ENCODE assay signal across 15 mouse cellular contexts in the genomic region with DNA sequence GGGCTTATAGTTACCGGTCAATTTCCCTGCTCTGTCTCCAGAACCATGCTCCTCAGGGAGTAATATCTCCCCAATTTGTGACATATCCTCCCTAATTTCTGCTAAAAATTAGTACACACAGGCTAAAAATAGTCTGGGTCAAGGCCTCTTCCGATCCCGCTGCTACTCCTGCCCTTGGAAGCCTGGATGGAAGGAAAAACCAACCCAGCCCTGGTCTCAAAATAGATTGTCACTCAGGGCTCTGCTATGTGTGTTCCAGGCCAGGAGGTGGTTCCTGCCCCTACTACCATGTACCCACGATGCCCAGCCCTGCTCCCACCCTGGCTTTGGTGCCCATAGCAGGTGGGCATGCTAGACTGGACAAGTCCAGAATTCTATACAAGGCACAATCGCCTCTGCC. TPM values are rescaled to one million over a fixed set of nuclear protein-coding genes. Genes with fewer than 3 reads are reported as not detected.
DNase-seq lines count a peak whose midpoint lies in the region; ATAC-seq and TF ChIP-seq lines count a peak whose summit lies in the region.
"Had no signal": no experiment of that assay in that cellular context is flagged by ENCODE, and none has a peak within 500 bp of the region (broad histone marks: within the 10 kb centered on the region; RNA-seq: fewer than 3 reads in every experiment).

No protein-coding gene starts in this region.

- H3K4me2 ChIP-seq in forebrain, embryonic 15.5 days (replicated peaks): no peak overlapping the region
- H3K4me2 ChIP-seq in kidney, embryonic 16.5 days (replicated peaks; ENCODE audit: low read depth, low read length): no peak overlapping the region
- H3K4me2 ChIP-seq: lung, embryonic 15.5 days; midbrain, embryonic 11.5 days had no signal

- peaks cover 54% of the 10 kb centered on the region for H3K4me1 ChIP-seq in forebrain, embryonic 10.5 days
- peaks cover 28% of the 10 kb centered on the region for H3K4me1 ChIP-seq in forebrain, embryonic 15.5 days
- H3K4me1 ChIP-seq in kidney, adult 2 months (ENCODE audit: control insufficient read depth, insufficient read depth, low read length): no peaks in the 10 kb centered on the region
- peaks cover 4% of the 10 kb centered on the region; the same call in 1 of the 2 replicates for H3K4me1 ChIP-seq in kidney, embryonic 16.5 days (ENCODE audit: insufficient read depth, low read length)
- H3K4me1 ChIP-seq in brown adipose tissue, adult 24 weeks (ENCODE audit: control insufficient read depth, insufficient read depth, insufficient read length, low read length): peaks cover 3% of the 10 kb centered on the region
- H3K4me1 ChIP-seq in thymus, adult 2 months (replicated peaks; ENCODE audit: control insufficient read depth, insufficient read depth, low read length): peaks cover 7% of the 10 kb centered on the region
- H3K4me1 ChIP-seq: lung, embryonic 15.5 days had no signal

- no peak for TF ChIP-seq POLR2A in kidney, adult 2 months (IDR thresholded peaks at IDR 0.05; ENCODE audit: low read depth, low read length)
- TF ChIP-seq POLR2A in thymus, adult 2 months (IDR thresholded peaks at IDR 0.05; ENCODE audit: control insufficient read depth, extremely low read depth, insufficient read depth, low read length, poor library complexity): no peak

- H3K27me3 ChIP-seq in forebrain, embryonic 10.5 days (ENCODE audit: poor library complexity, severe bottlenecking): no peaks in the 10 kb centered on the region
- H3K27me3 ChIP-seq in forebrain, embryonic 15.5 days: no peaks in the 10 kb centered on the region
- no peaks in the 10 kb centered on the region for H3K27me3 ChIP-seq in kidney, adult 2 months (replicated peaks; ENCODE audit: control insufficient read depth, insufficient read depth, low read length)
- H3K27me3 ChIP-seq in kidney, embryonic 16.5 days (ENCODE audit: insufficient read depth, low read length): no peaks in the 10 kb centered on the region
- H3K27me3 ChIP-seq in thymus, adult 2 months (ENCODE audit: control insufficient read depth, insufficient read depth, low read length): no peaks in the 10 kb centered on the region
- H3K27me3 ChIP-seq: lung, embryonic 15.5 days had no signal

- peak overlapping the region; percentile 90 for H3K27ac ChIP-seq in forebrain, embryonic 10.5 days
- H3K27ac ChIP-seq in forebrain, embryonic 15.5 days (replicated peaks): no peak overlapping the region
- H3K27ac ChIP-seq in kidney, adult 2 months (ENCODE audit: insufficient read depth, low read depth, low read length): peak overlapping the region; percentile 56; the same call in 1 of the 2 replicates
- no peak overlapping the region for H3K27ac ChIP-seq in kidney, embryonic 16.5 days (ENCODE audit: low read length)
- H3K27ac ChIP-seq in brown adipose tissue, adult 24 weeks (replicated peaks; ENCODE audit: low read depth, low read length): peak overlapping the region; percentile 35; the same call in 1 of the 2 replicates
- no peak overlapping the region for H3K27ac ChIP-seq in thymus, adult 2 months (ENCODE audit: control insufficient read depth, insufficient read depth, low read length)
- H3K27ac ChIP-seq: limb, embryonic 10.5 days; lung, embryonic 15.5 days had no signal

- ATAC-seq in forebrain, embryonic 15.5 days (replicated peaks): no peak
- no peak for ATAC-seq in kidney, embryonic 16.5 days (ENCODE audit: low FRiP score, low TSS enrichment)

- H3K4me3 ChIP-seq in forebrain, embryonic 10.5 days: no peak overlapping the region
- no peak overlapping the region for H3K4me3 ChIP-seq in forebrain, embryonic 15.5 days
- H3K4me3 ChIP-seq in kidney, adult 2 months (ENCODE audit: insufficient read depth, low read depth, low read length): no peak overlapping the region
- H3K4me3 ChIP-seq in kidney, embryonic 16.5 days (ENCODE audit: low read length): no peak overlapping the region
- no peak overlapping the region for H3K4me3 ChIP-seq in brown adipose tissue, adult 24 weeks (ENCODE audit: insufficient read depth, low read depth, low read length)
- no peak overlapping the region for H3K4me3 ChIP-seq in thymus, adult 2 months (ENCODE audit: control insufficient read depth, insufficient read depth, low read length)
- H3K4me3 ChIP-seq: limb, embryonic 10.5 days; lung, embryonic 15.5 days had no signal

- H3K36me3 ChIP-seq in forebrain, embryonic 10.5 days (replicated peaks): 0 out of 2 replicates have a peak, but pooled peaks cover 2% of the 10 kb centered on the region
- no peaks in the 10 kb centered on the region for H3K36me3 ChIP-seq in forebrain, embryonic 15.5 days
- H3K36me3 ChIP-seq in kidney, adult 2 months (ENCODE audit: control insufficient read depth, insufficient read depth, low read length): no peaks in the 10 kb centered on the region
- no peaks in the 10 kb centered on the region for H3K36me3 ChIP-seq in kidney, embryonic 16.5 days (ENCODE audit: insufficient read depth, low read length)
- H3K36me3 ChIP-seq in thymus, adult 2 months (ENCODE audit: control insufficient read depth, insufficient read depth, low read length): no peaks in the 10 kb centered on the region
- H3K36me3 ChIP-seq: G1E; limb, embryonic 10.5 days; lung, embryonic 15.5 days had no signal

- no peak for DNase-seq in forebrain, embryonic 10.5 days (ENCODE audit: extremely low spot score, low spot score)
- peak; percentile 63 for DNase-seq in kidney, adult 2 months
- peak; percentile 31 for DNase-seq in heart, postnatal 4 days
- no peak for DNase-seq in thymus, adult 2 months
- no peak for DNase-seq in embryo, embryonic 10 days (ENCODE audit: low spot score)
- DNase-seq: B cell, adult 2 months; right cerebral cortex, postnatal 14 days; thymus, postnatal 4 days had no signal

- WGBS in forebrain, embryonic 10.5 days: 91% methylated on average over 5 of the region's 5 CpGs
- WGBS in forebrain, embryonic 15.5 days: 85% methylated on average over 5 of the region's 5 CpGs
- WGBS in kidney, adult 2 months: 68% methylated on average over 5 of the region's 5 CpGs
- 68% methylated on average over 5 of the region's 5 CpGs for WGBS in kidney, embryonic 16.5 days
- WGBS in thymus, adult 2 months: 91% methylated on average over 5 of the region's 5 CpGs

- no peak for TF ChIP-seq CTCF in kidney, adult 2 months (conservative IDR thresholded peaks at IDR 0.05; ENCODE audit: insufficient read depth, insufficient read length, low read depth, low read length)
- TF ChIP-seq CTCF in thymus, adult 2 months (IDR thresholded peaks at IDR 0.05; ENCODE audit: borderline replicate concordance, control insufficient read depth, extremely low read depth, insufficient read depth, low read length, poor library complexity): no peak

- no peaks in the 10 kb centered on the region for H3K9me3 ChIP-seq in forebrain, embryonic 10.5 days
- H3K9me3 ChIP-seq in forebrain, embryonic 15.5 days: no peaks in the 10 kb centered on the region
- no peaks in the 10 kb centered on the region for H3K9me3 ChIP-seq in kidney, embryonic 16.5 days (ENCODE audit: low read length)
- H3K9me3 ChIP-seq: G1E; limb, embryonic 10.5 days; lung, embryonic 15.5 days had no signal

- H3K9ac ChIP-seq in forebrain, embryonic 15.5 days (replicated peaks): no peak overlapping the region
- H3K9ac ChIP-seq in kidney, embryonic 16.5 days (replicated peaks; ENCODE audit: low read length): no peak overlapping the region
- H3K9ac ChIP-seq: lung, embryonic 15.5 days had no signal

RNA-seq across cellular contexts. Expression of gene Cpne2, which starts 17.2 kb away (rescaled TPM):
- polyA plus RNA-seq in forebrain, embryonic 10.5 days (2016; fragmentation: Nextera tagmentation; extraction: Ambion mirVana): 16.2 and 16.3 TPM in 2 replicates
- 22.4 and 24.8 TPM in 2 replicates for polyA plus RNA-seq in forebrain, embryonic 15.5 days (2015; fragmentation: Nextera tagmentation; extraction: Ambion mirVana)
- 28.9 and 31.5 TPM in 2 replicates for polyA plus RNA-seq in kidney, adult 2 months (2012; rRNA removed)
- polyA plus RNA-seq in kidney, embryonic 16.5 days (2015; fragmentation: Nextera tagmentation; extraction: Ambion mirVana): 10.2 and 13.5 TPM in 2 replicates
- polyA plus RNA-seq in brown adipose tissue, adult 24 weeks (2012; ENCODE audit: insufficient read depth, insufficient read length, missing spikeins): 4.9 and 6.0 TPM in 2 replicates
- total RNA-seq in heart, postnatal 4 days (2021): 1 to 10 TPM; 7.0 to 9.6 TPM
- polyA plus RNA-seq in thymus, adult 2 months (2012; rRNA removed): 28.1 and 35.3 TPM in 2 replicates

RNA-seq across cellular contexts. Expression of gene Rspry1, which starts 51.7 kb away (rescaled TPM):
- 48.3 and 48.9 TPM in 2 replicates for polyA plus RNA-seq in forebrain, embryonic 10.5 days (2016; fragmentation: Nextera tagmentation; extraction: Ambion mirVana)
- polyA plus RNA-seq in forebrain, embryonic 15.5 days (2015; fragmentation: Nextera tagmentation; extraction: Ambion mirVana): 50.1 and 52.0 TPM in 2 replicates
- polyA plus RNA-seq in kidney, adult 2 months (2012; rRNA removed): 11.5 TPM in 2 replicates
- 39.1 and 41.4 TPM in 2 replicates for polyA plus RNA-seq in kidney, embryonic 16.5 days (2015; fragmentation: Nextera tagmentation; extraction: Ambion mirVana)
- 13.9 and 15.6 TPM in 2 replicates for polyA plus RNA-seq in brown adipose tissue, adult 24 weeks (2012; ENCODE audit: insufficient read depth, insufficient read length, missing spikeins)
- 10 to 100 TPM; 16.7 to 17.1 TPM for total RNA-seq in heart, postnatal 4 days (2021)
- 13.6 and 14.9 TPM in 2 replicates for polyA plus RNA-seq in thymus, adult 2 months (2012; rRNA removed)

RNA-seq across cellular contexts. Expression of gene Fam192a, which starts 51.8 kb away (rescaled TPM):
- 90.1 and 90.5 TPM in 2 replicates for polyA plus RNA-seq in forebrain, embryonic 10.5 days (2016; fragmentation: Nextera tagmentation; extraction: Ambion mirVana)
- 97.5 and 103 TPM in 2 replicates for polyA plus RNA-seq in forebrain, embryonic 15.5 days (2015; fragmentation: Nextera tagmentation; extraction: Ambion mirVana)
- polyA plus RNA-seq in kidney, adult 2 months (2012; rRNA removed): 18.2 and 20.9 TPM in 2 replicates
- 63.2 and 69.2 TPM in 2 replicates for polyA plus RNA-seq in kidney, embryonic 16.5 days (2015; fragmentation: Nextera tagmentation; extraction: Ambion mirVana)
- 31.0 and 41.0 TPM in 2 replicates for polyA plus RNA-seq in brown adipose tissue, adult 24 weeks (2012; ENCODE audit: insufficient read depth, insufficient read length, missing spikeins)
- 10 to 100 TPM; 21.3 to 24.4 TPM for total RNA-seq in heart, postnatal 4 days (2021)
- 28.3 and 31.5 TPM in 2 replicates for polyA plus RNA-seq in thymus, adult 2 months (2012; rRNA removed)

Comparison
In these comparisons a context has a peak if more than half of its experiments do, and no peak if none do; other contexts are left out.
1. H3K27ac ChIP-seq: peak in forebrain, embryonic 10.5 days (single experiment), kidney, adult 2 months (single experiment) and brown adipose tissue, adult 24 weeks (single experiment); none in forebrain, embryonic 15.5 days (single experiment), kidney, embryonic 16.5 days (single experiment) and thymus, adult 2 months (single experiment).
2. DNase-seq: peak in kidney, adult 2 months (single experiment) and heart, postnatal 4 days (single experiment); none in forebrain, embryonic 10.5 days (single experiment), thymus, adult 2 months (single experiment) and embryo, embryonic 10 days (single experiment).